Mouse (Mus musculus) hindbrain, embryonic 14.5 days (tissue): ENCODE data around the gene Lgals7. TPM values are rescaled to one million over a fixed set of nuclear protein-coding genes. Genes with fewer than 3 reads are reported as not detected.

ENCODE experiments used
- ATAC-seq: fragments of 200-750 bp; cut with Nextera tagmentation; 2 replicates; pipeline ENCODE4 v1.8.0; 2017; ENCODE audit warnings: moderate number of reproducible peaks, mild to moderate bottlenecking, moderate TSS enrichment, moderate library complexity; ENCODE audit not compliant: low FRiP score
- DNase-seq: peaks from one replicate; pipeline ENCODE4 v3.0.0-alpha.2; 2015; ENCODE audit warnings: low spot score
- H3K27ac ChIP-seq: fragments of 300-500 bp; sonication (generic); 2 replicates; pipeline ENCODE4 v1.5.1; 2014; ENCODE audit warnings: mild to moderate bottlenecking, moderate library complexity
- H3K27me3 ChIP-seq: fragments of 300-500 bp; sonication (generic); 2 replicates; pipeline ENCODE4 v1.6.1; 2014; ENCODE audit warnings: mild to moderate bottlenecking, low read length, mixed read lengths; ENCODE audit not compliant: control insufficient read depth, insufficient read depth
- H3K36me3 ChIP-seq: fragments of 300-500 bp; sonication (generic); replicated peaks from 2 replicates; pipeline ENCODE4 v1.6.1; 2014; ENCODE audit not compliant: control insufficient read depth, insufficient read depth
- H3K4me1 ChIP-seq: fragments of 300-500 bp; sonication (generic); replicated peaks from 2 replicates; pipeline ENCODE4 v1.6.1; 2014; ENCODE audit warnings: antibody characterized with exemption, low read length, mixed read lengths; ENCODE audit not compliant: control insufficient read depth, insufficient read depth
- H3K4me2 ChIP-seq: fragments of 300-500 bp; sonication (generic); replicated peaks from 2 replicates; pipeline ENCODE4 v1.6.1; 2014; ENCODE audit warnings: mild to moderate bottlenecking, moderate library complexity
- H3K4me3 ChIP-seq: fragments of 300-500 bp; sonication (generic); replicated peaks from 2 replicates; pipeline ENCODE4 v1.5.1; 2014; ENCODE audit warnings: mild to moderate bottlenecking, low read length
- H3K9ac ChIP-seq: fragments of 300-500 bp; sonication (generic); 2 replicates; pipeline ENCODE4 v1.6.1; 2014
- H3K9me3 ChIP-seq: fragments of 300-500 bp; sonication (generic); 2 replicates; pipeline ENCODE4 v1.6.1; 2016; ENCODE audit warnings: low read length; ENCODE audit not compliant: control insufficient read depth
- WGBS: fragments of 180-500 bp; shearing (Covaris S2); extraction: QIAGEN DNeasy Blood & Tissue Kit; methylation state at CpG from one replicate; pipeline ENCODE4 v1.1.7; 2014; 5-methylcytosine and 5-hydroxymethylcytosine counted together
- polyA plus RNA-seq: library from polyadenylated mRNA; unstranded; fragments of >200 nt; fragmentation: Nextera tagmentation; extraction: Ambion mirVana; gene quantifications from 2 replicates; pipeline ENCODE4 v1.2.1, GENCODE M21; 2014

Gene Lgals7
- polyA plus RNA-seq = 2.9 and 3.0 TPM in 2 replicates

DNA sequence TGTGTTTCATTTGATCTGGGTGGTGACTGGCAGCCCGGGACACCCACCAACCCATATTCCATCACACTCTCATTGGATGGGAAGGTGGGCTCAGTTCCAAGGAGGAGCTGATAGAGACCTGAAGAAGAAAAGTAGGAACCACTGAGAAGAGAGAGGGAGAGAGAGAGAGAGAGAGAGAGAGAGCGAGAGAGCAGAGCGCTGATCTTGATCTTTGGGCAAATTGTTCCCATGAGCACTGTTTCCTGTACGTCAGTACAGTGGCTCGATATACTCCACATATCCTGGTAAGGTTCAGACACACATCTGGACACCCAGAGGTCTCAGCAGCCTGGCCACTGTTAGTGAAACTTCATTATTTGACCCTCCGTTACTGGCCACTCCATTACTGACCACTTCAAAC lies at the start of gene Lgals7:
Gene Lgals7, plus strand, starts transcription at position 314 of the 400 bp plus-strand sequence.
- no peak within 1 kb of the TSS for H3K4me3 ChIP-seq
- H3K27ac ChIP-seq = no peak within 1 kb of the TSS
- 78% methylated on average over 6 of the region's 6 CpGs for WGBS
- H3K36me3 ChIP-seq = no peaks in the 10 kb centered on the region
- DNase-seq = no peak
- H3K27me3 ChIP-seq = no peaks in the 10 kb centered on the region
- no peak within 1 kb of the TSS for H3K4me2 ChIP-seq
- no peaks in the 10 kb centered on the region; the same call in 1 of the 2 replicates for H3K4me1 ChIP-seq
- no peak within 1 kb of the TSS for H3K9ac ChIP-seq
- H3K9me3 ChIP-seq = no peaks in the 10 kb centered on the region
- 0 out of 2 replicates have a peak, but pooled peaks have one; percentile 11 for ATAC-seq

DNA sequence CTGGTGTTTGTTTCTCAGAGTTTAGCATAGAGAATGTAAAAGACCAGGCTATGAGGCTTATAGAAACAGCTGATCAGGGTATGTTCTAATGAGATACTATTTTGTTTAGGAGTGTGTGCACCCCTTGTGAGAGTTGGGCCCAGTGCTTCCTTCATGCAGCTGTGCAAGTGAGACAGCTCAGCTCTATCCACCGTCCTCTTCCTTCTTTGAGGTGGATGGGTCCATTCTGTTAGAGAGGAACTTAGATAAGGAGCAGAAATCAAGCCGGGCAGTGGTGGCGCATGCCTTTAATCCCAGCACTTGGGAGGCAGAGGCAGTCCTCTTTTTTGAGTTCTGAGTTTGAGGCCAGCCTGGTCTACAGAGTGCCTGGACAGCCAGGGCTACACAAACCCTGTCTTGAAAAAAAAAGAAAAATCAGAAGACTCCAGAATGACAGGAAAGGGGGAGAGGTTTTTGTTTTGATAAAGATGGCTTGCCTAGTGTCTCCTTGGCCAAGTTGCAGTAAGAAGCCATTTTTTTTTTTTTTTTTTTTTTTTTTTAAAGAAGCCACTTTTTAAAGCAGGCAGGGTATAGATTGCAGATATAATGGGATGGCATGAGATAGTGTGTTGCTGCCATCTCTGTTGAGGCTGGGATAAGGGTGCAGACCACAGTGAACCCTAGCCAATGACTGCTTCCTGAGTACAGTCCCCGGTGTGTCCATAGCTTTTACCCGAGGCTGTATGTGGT lies 49.2 kb upstream of the Lgals7 start:
- Histone ChIP-seq H3K27me3 (no peaks in the 10 kb centered on the region), H3K9ac (no peak overlapping the region), H3K36me3 (peaks cover 75% of the 10 kb centered on the region), H3K9me3 (no peaks in the 10 kb centered on the region), H3K27ac (no peak overlapping the region), H3K4me1 (peaks cover 21% of the 10 kb centered on the region), H3K4me3 (no peak overlapping the region), H3K4me2 (no peak overlapping the region)
- 91% methylated on average over 5 of the region's 5 CpGs for WGBS
- no peak for DNase-seq
- ATAC-seq = no peak

DNA sequence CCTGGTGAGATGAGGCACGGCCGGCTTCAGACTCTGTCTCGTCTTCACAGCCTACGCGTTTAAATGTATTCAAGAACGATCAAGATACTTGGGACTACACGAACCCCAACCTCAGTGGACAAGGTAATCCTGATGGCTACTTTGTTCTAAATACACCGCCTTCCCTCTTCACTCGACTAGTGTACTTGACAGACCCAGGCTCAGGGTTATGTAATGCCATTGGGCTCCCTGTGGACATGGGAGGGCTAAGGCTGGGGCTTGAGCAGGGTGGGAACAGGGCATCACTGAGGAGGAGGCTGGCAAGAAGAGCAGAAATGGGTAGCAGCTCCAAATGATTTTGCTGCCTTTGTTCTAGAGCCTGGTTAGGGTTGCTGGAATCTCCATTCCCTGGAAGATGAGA lies 48.4 kb upstream of the Lgals7 start:
- H3K4me2 ChIP-seq = no peak overlapping the region
- no peak overlapping the region for H3K27ac ChIP-seq
- DNase-seq (no peak), ATAC-seq (no peak)
- WGBS = 92% methylated on average over 9 of the region's 9 CpGs
- no peak overlapping the region for H3K9ac ChIP-seq
- no peak overlapping the region for H3K4me3 ChIP-seq
- H3K27me3 ChIP-seq = no peaks in the 10 kb centered on the region
- peaks cover 83% of the 10 kb centered on the region for H3K36me3 ChIP-seq
- peaks cover 21% of the 10 kb centered on the region for H3K4me1 ChIP-seq
- H3K9me3 ChIP-seq = no peaks in the 10 kb centered on the region

DNA sequence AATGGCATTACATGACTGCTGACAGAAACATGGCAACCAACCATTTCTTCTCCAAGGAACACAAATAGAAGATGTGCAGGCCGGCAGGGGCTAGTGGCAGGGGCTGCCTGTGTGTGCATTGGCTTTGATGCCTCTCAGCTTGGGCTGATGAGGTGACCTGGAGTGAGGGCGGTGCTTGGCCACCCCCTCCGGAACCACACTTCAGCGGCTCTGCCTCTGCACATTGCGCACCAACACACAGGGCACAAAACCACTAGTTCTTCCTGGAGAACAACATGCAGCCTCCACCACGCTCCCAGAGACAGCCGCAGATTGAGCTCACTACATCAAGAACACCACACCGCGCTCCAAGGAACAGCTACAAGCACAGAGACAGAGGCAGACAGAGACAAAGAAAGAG lies 47.5 kb upstream of the Lgals7 start:
- H3K4me1 ChIP-seq = peaks cover 21% of the 10 kb centered on the region
- no peak overlapping the region for H3K4me3 ChIP-seq
- no peak for DNase-seq

DNA sequence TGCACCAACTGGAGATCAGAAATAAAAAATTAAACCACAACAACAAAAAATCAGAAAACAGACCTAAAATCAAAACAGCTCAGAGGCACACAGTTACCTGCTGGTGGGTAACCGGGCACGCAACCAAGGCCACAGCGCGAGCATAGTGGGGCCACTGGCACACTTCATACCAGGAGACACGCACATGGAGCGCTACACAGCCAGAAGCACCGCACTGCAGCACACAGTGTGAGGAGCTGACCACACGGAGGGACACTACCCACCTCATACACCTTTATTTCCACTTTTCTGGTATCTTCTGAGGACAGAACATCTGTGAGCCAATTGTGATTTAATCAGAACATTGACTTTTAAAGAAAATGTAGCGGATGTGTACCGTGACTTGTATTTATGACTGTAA lies 46.7 kb upstream of the Lgals7 start:
- no peaks in the 10 kb centered on the region for H3K27me3 ChIP-seq
- peaks cover 18% of the 10 kb centered on the region for H3K4me1 ChIP-seq
- no peak for DNase-seq
- peaks cover 100% of the 10 kb centered on the region for H3K36me3 ChIP-seq
- H3K4me2 ChIP-seq = no peak overlapping the region
- ATAC-seq = no peak
- WGBS = 92% methylated on average over 10 of the region's 10 CpGs
- H3K27ac ChIP-seq = no peak overlapping the region
- no peak overlapping the region for H3K9ac ChIP-seq
- no peaks in the 10 kb centered on the region for H3K9me3 ChIP-seq
- no peak overlapping the region for H3K4me3 ChIP-seq

More for the DNA sequence above, 47.5 kb upstream of the Lgals7 start:
- peaks cover 93% of the 10 kb centered on the region for H3K36me3 ChIP-seq
- no peak overlapping the region for H3K27ac ChIP-seq
- ATAC-seq = no peak
- 86% methylated on average over 9 of the region's 9 CpGs for WGBS
- H3K4me2 ChIP-seq = no peak overlapping the region
- no peak overlapping the region for H3K9ac ChIP-seq
- H3K9me3 ChIP-seq = no peaks in the 10 kb centered on the region
- H3K27me3 ChIP-seq = no peaks in the 10 kb centered on the region

DNA sequence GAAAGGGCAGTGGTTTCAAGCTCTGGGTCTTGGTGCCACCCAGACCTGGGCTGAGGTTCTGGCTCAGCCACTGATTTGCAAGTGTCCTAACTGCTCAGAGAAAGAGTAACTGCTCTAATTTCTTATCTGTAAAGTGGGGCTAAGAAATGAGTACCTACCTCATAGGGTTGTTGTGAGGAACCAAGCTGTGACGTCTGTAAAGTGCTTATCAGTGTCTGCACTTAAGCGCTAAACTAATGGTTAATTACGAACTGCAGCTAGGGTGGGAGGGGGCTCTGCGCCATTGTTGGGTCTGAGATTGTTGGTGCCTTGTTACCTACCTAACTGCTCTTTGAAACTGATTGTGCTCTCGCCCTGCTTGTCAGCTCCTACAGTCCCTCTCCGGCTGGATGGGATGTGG lies 46.1 kb upstream of the Lgals7 start:
- Histone ChIP-seq H3K4me3 (no peak overlapping the region), H3K9me3 (no peaks in the 10 kb centered on the region), H3K4me2 (0 out of 2 replicates have a peak overlapping the region, but pooled peaks have one; percentile 5), H3K36me3 (peaks cover 100% of the 10 kb centered on the region), H3K27me3 (no peaks in the 10 kb centered on the region), H3K4me1 (peaks cover 12% of the 10 kb centered on the region), H3K9ac (no peak overlapping the region), H3K27ac (no peak overlapping the region)
- DNase-seq = no peak
- no peak for ATAC-seq
- WGBS = 70% methylated on average over 6 of the region's 6 CpGs

DNA sequence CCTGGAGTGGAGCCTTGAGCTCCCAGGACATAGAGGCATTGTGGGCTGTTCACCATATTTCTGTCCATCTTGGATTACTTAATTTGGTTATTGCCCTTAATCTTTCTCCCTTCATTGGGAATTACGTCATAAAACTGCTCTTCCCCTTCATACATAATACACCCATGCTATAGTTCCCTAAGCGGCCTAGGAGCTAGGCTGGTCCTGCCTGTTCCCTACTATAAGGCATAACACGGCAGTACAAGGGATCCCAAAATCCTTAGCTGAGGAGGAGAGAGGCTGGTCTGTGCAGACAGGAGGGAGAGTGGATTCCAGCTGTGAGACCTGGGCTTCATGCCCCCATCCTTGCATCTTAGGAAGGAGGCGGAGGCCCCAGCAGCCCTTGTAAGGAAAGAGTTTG lies 45.7 kb upstream of the Lgals7 start:
- Histone ChIP-seq H3K4me1 (peaks cover 8% of the 10 kb centered on the region; the same call in 1 of the 2 replicates), H3K9ac (no peak overlapping the region)

DNA sequence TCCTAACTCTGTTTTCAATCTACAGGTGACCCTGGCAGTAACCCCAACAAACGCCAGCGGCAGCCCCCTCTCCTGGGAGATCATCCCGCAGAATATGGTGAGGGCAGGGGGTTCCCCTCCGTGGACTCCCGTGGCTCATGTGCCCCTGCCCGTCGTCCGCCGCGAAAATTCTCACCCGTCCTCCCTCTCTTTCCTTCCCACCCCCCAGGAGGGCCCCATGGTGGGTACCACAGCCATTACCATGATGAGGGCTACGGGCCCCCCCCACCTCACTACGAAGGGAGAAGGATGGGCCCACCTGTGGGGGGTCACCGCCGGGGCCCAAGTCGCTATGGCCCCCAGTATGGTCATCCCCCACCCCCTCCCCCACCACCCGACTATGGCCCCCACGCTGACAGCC lies 45.2 kb upstream of the Lgals7 start:
- Histone ChIP-seq H3K27me3 (no peaks in the 10 kb centered on the region), H3K4me3 (no peak overlapping the region), H3K4me2 (no peak overlapping the region), H3K9me3 (no peaks in the 10 kb centered on the region), H3K9ac (no peak overlapping the region), H3K36me3 (peaks cover 100% of the 10 kb centered on the region), H3K27ac (no peak overlapping the region), H3K4me1 (peaks cover 7% of the 10 kb centered on the region; the same call in 1 of the 2 replicates)
- 81% methylated on average over 18 of the region's 18 CpGs for WGBS
- ATAC-seq (no peak), DNase-seq (no peak)

More for the DNA sequence above, 45.7 kb upstream of the Lgals7 start:
- no peaks in the 10 kb centered on the region for H3K9me3 ChIP-seq
- 0 out of 2 replicates have a peak overlapping the region, but pooled peaks have one; percentile 5 for H3K4me2 ChIP-seq
- no peak overlapping the region for H3K27ac ChIP-seq
- no peak for ATAC-seq
- 89% methylated on average over 4 of the region's 4 CpGs for WGBS
- no peak overlapping the region for H3K4me3 ChIP-seq
- H3K27me3 ChIP-seq = no peaks in the 10 kb centered on the region
- peaks cover 100% of the 10 kb centered on the region for H3K36me3 ChIP-seq
- DNase-seq = no peak

DNA sequence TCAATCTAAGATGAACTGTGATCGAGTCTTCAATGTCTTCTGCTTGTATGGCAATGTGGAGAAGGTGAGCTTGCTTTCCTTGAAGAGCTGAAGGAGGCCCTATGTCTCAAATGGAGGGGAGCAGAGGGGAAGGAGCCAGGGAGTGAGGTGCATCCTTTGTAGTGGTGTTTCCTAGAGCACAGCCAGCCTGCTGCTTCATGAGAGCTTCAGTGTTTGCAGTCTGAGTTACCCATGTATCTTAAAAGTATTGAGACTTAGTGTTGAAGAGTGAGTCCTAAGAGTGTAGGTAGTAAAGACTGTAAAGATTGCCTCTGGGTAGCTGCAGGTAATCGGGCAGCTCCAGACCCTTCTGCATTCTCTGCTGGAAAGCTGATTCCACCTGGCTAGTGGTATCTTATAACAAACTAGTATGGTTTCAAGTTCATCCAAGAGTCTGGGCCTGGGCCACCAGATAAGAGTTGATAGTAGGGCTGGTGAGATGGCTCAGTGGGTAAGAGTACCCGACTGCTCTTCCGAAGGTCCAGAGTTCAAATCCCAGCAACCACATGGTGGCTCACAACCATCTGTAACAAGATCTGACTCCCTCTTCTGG lies 44.7 kb upstream of the Lgals7 start:
- no peak overlapping the region for H3K27ac ChIP-seq
- no peak overlapping the region for H3K9ac ChIP-seq
- no peak for DNase-seq
- H3K27me3 ChIP-seq = no peaks in the 10 kb centered on the region
- no peak overlapping the region for H3K4me3 ChIP-seq
- peaks cover 7% of the 10 kb centered on the region; the same call in 1 of the 2 replicates for H3K4me1 ChIP-seq
- H3K4me2 ChIP-seq = no peak overlapping the region
- no peak for ATAC-seq
- H3K9me3 ChIP-seq = no peaks in the 10 kb centered on the region
- 90% methylated on average over 4 of the region's 4 CpGs for WGBS
- peaks cover 96% of the 10 kb centered on the region for H3K36me3 ChIP-seq
